Mouse (Mus musculus) right cerebral cortex, postnatal 14 days (tissue): ENCODE measurements around the gene Zfp37.
"Not testable (repeated sequence)": the region's sequence is repeated elsewhere in the genome, so short reads cannot be mapped to it uniquely, and the experiment has no call there.

Source experiments
- DNase-seq: peaks from one replicate; pipeline ENCODE4 v3.0.0; 2022

Zfp37 gene

GRCm38 (mm10) chr4:62208696-62209380 lies 22.0 kb downstream of the Zfp37 start:
- DNase-seq: no peak

DNA sequence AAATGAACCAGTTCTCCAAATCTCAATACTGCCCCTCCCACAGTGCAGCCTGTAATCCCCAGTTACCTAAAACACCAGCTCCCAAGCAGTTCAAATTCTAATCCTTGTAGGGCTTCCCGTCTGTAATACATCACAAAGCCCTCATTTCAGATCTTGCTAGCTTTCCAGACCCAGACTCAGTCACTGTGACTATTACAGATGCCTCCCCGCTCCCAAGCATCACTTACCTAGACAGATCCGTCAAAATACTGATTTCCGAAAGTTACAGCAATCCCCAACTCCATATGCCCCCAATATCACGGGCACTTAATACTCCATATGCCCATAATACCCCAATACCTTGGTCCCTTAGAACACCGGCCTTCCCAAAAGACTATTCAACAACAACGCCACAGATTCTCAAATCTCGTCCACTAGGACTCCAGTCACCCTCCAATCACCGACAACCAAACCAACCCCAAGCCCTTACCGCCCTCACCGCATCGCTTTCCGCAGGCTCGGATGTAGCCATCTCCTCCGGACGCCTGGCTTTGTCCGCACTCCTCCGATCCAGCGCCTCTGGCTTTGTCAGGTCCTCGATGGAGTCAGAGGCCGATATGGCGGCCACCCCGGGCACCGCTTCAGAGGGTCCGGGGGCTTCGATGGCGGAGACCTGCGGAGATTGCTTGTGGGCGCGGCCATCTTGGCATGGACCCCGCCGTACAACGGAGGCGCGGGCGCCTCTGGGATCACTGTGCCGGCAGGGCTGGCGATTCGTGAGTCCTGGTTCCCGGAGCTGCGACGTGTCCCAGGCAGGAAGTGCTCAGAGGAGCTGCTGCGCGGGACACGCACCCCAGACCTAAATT lies 22.8 kb downstream of the Zfp37 start:
- peak; percentile 89 for DNase-seq

DNA sequence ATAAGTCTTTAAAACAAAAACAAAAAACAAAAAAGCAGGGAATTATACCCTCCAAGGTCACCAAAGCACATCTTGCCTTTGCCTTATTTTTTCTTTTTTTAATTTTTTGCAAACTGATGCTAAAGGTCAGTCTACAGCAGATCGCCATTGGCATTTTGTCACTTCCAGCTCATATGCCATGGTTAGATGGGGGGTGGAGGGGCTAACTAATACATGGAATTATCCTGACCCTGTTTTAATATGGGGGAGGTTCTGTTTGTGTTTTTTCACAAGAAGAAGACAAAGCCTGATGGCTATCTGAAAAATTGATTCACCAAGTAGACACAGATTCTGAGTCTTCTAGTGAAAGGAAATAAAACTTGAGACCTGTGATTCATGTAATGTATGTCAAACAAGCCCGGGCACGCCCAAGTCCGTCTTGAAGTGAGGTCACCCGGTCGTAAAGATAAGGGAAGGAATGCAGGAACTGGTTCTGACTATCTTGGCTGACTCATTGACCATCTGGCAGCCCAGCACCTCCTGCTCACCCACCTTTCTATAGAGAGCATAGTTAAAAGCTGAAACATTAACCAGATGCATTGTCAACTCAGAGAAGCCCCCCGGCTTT lies 30.8 kb downstream of the Zfp37 start:
- no peak for DNase-seq

DNA sequence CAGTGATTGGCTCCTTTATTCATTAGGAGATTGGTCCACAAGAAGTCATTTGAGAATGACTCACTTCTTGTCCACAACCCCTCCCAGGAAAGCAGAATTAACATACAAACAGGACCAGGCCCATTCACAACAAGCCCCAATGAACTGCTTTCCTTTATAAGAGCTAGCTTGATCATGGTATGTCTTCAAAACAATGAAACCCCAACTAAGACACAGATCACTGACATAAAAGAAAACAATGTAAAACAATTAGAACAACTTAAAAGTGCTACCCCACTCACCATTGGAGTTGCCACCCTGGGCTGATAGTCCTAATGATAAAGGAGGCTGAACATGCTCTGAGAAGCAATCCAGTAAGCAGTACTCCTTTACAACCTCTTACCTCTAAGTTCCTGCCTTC lies 42.1 kb downstream of the Zfp37 start:
- no peak for DNase-seq

DNA sequence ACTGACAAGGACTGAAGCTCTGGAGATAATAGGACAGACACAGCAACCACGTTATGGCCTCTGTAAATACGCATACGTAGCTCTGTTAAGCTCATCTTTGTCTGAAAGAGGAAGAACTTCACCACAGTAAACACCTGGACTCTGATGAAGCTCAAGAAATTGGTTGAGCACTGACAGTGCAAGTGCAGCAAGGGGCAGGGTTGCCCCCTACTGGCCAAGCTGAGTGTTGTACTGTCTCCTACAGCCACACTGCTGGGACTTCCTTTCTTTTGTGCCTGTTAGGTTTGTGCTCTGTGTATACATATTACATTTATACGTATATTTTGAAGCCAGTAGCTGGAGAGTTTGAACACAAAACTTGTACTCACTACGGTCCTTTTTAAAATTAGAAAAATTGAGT lies 53.6 kb downstream of the Zfp37 start:
- DNase-seq: peak; percentile 22

DNA sequence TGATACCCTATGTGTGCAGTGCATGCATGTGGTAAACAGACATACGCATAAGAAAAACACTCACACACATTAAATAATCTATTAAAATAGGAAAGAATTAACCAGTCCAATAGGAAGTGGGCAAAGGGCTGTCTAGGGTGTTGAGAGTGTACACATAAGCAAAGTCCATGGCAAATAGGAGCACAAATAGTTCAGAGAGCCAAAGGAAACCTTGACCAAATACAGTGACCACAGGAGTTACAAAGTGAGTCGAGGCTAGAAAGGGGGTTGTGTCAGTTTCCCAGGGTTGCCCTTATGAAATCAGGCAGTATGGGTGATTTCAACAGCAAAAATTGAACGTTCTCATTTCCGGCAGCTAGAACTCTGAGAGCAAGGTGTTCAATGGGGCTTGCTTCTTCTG lies 56.4 kb downstream of the Zfp37 start:
- DNase-seq: no peak

GRCm38 (mm10) chr4:62167636-62168035 lies 63.2 kb downstream of the Zfp37 start:
- not testable (repeated sequence) for DNase-seq

DNA sequence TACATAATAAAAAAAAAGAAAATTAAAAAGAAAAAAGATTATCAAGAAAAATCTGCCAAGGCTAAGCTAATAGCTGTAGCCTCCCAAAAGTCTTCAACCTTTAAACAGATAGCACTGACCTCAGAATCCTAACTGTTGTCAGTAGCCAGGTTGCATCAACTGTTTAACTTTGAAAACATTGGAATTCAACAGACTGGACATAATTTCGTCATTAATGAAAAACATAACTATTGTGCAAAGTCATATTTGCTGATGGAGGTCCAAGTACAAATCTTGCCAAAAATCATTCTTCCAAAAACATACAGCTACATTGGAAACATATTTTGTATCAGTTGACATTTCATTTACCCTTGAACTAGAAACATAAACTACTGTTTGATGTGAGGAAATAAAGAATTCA lies 72.4 kb downstream of the Zfp37 start:
- no peak for DNase-seq

- no peak for DNase-seq
These were observed 80.0 kb downstream of the Zfp37 start, which contains the start of gene Mup21 for GRCm38 (mm10) chr4:62150811-62151210. Mup21 (minus strand) TSS chr4:62150863.
